Mouse (Mus musculus) liver, embryonic 15.5 days (tissue): ENCODE measurements around the gene Gm27021. TPM values are rescaled to one million over a fixed set of nuclear protein-coding genes. Genes with fewer than 3 reads are reported as not detected.
"Not testable (repeated sequence)": the region's sequence is repeated elsewhere in the genome, so short reads cannot be mapped to it uniquely, and the experiment has no call there.

Experiments used
- ATAC-seq: fragments of 200-750 bp; cut with Nextera tagmentation; 2 replicates; pipeline ENCODE4 v1.8.0; 2017; ENCODE audit warnings: moderate number of reproducible peaks, mild to moderate bottlenecking, moderate library complexity; ENCODE audit not compliant: insufficient read depth
- H3K27ac ChIP-seq: fragments of 300-500 bp; sonication (generic); replicated peaks from 2 replicates; pipeline ENCODE4 v1.5.1; 2015; ENCODE audit warnings: mild to moderate bottlenecking, inconsistent platforms
- H3K27me3 ChIP-seq: fragments of 300-500 bp; sonication (generic); 2 replicates; pipeline ENCODE4 v1.6.1; 2015; ENCODE audit warnings: mild to moderate bottlenecking, inconsistent platforms
- H3K36me3 ChIP-seq: fragments of 300-500 bp; sonication (generic); replicated peaks from 2 replicates; pipeline ENCODE4 v1.6.1; 2015; ENCODE audit warnings: moderate library complexity, mild to moderate bottlenecking, inconsistent platforms
- H3K4me1 ChIP-seq: fragments of 300-500 bp; sonication (generic); replicated peaks from 2 replicates; pipeline ENCODE4 v1.6.1; 2015; ENCODE audit warnings: inconsistent platforms
- H3K4me2 ChIP-seq: fragments of 300-500 bp; sonication (generic); 2 replicates; pipeline ENCODE4 v1.6.1; 2015; ENCODE audit warnings: moderate library complexity, mild to moderate bottlenecking, inconsistent platforms
- H3K4me3 ChIP-seq: fragments of 300-500 bp; sonication (generic); replicated peaks from 2 replicates; pipeline ENCODE4 v1.5.1; 2015; ENCODE audit warnings: mild to moderate bottlenecking, inconsistent platforms
- H3K9ac ChIP-seq: fragments of 300-500 bp; sonication (generic); 2 replicates; pipeline ENCODE4 v1.6.1; 2015; ENCODE audit warnings: moderate library complexity, mild to moderate bottlenecking, inconsistent platforms
- H3K9me3 ChIP-seq: fragments of 300-500 bp; sonication (generic); replicated peaks from 2 replicates; pipeline ENCODE4 v1.6.1; 2016; ENCODE audit warnings: inconsistent platforms
- WGBS: fragments of 180-500 bp; shearing (Covaris S2); methylation state at CpG from one replicate; pipeline ENCODE4 v1.1.7; 2015; ENCODE audit warnings: mixed read lengths; ENCODE audit not compliant: insufficient replicate concordance; 5-methylcytosine and 5-hydroxymethylcytosine counted together
- polyA plus RNA-seq: library from polyadenylated mRNA; unstranded; fragments of >200 nt; fragmentation: Nextera tagmentation; extraction: Ambion mirVana; gene quantifications from 2 replicates; pipeline ENCODE4 v1.2.1, GENCODE M21; 2015

The Gm27021 gene
- polyA plus RNA-seq, 1 experiment from 2014 or later = 0.35 TPM

GRCm38 (mm10) chr8:120685097-120685496, 17.2 kb upstream of the Gm27021 start:
- Histone ChIP-seq H3K4me3 (no peak overlapping the region), H3K9ac (no peak overlapping the region), H3K4me1 (peaks cover 21% of the 10 kb centered on the region), H3K27me3 (peaks cover 17% of the 10 kb centered on the region), H3K4me2 (no peak overlapping the region), H3K9me3 (no peaks in the 10 kb centered on the region), H3K36me3 (no peaks in the 10 kb centered on the region), H3K27ac (0 out of 2 replicates have a peak overlapping the region, but pooled peaks have one; percentile 57)
- 65% methylated on average over 5 of the region's 5 CpGs for WGBS
- ATAC-seq = 0 out of 2 replicates have a peak, but pooled peaks have one; percentile 14

- Histone ChIP-seq H3K27me3 (peaks cover 22% of the 10 kb centered on the region), H3K36me3 (no peaks in the 10 kb centered on the region), H3K4me3 (no peak overlapping the region), H3K4me1 (peaks cover 30% of the 10 kb centered on the region), H3K4me2 (no peak overlapping the region), H3K9me3 (no peaks in the 10 kb centered on the region), H3K9ac (no peak overlapping the region), H3K27ac (no peak overlapping the region)
- 46% methylated on average over 5 of the region's 5 CpGs for WGBS
- ATAC-seq = no peak
These were observed 16.2 kb upstream of the Gm27021 start for GRCm38 (mm10) chr8:120684082-120684481.

DNA sequence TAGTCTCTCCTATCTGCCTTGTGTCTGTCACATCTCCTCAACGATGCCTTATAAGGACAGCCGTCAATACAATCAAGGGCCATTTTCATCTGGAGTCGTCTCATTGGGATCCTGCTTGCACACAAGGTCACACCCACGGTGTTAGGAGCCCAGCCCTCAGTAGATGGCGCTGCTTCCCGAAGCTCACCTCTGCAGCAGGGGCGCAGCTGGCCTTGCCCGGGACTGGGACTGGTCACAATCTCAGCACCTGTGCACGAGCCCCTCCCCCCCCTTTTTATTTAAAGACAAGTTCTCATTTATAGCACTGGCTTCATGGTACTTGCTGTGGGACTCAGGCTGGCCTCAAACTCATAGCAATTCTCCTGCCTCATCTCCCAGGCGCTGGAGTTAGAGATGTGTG, 15.7 kb upstream of the Gm27021 start:
- 10% methylated on average over 10 of the region's 10 CpGs for WGBS

GRCm38 (mm10) chr8:120681113-120681512, 13.2 kb upstream of the Gm27021 start:
- Histone ChIP-seq H3K27me3 (peaks cover 12% of the 10 kb centered on the region; the same call in 1 of the 2 replicates), H3K4me3 (no peak overlapping the region), H3K4me2 (no peak overlapping the region), H3K27ac (no peak overlapping the region), H3K36me3 (no peaks in the 10 kb centered on the region), H3K4me1 (peaks cover 28% of the 10 kb centered on the region), H3K9ac (no peak overlapping the region), H3K9me3 (no peaks in the 10 kb centered on the region)
- WGBS = 62% methylated on average over 10 of the region's 10 CpGs
- ATAC-seq = no peak

More for the DNA sequence above, 15.7 kb upstream of the Gm27021 start:
- no peak overlapping the region for H3K9ac ChIP-seq
- no peak for ATAC-seq
- H3K27me3 ChIP-seq = peaks cover 17% of the 10 kb centered on the region
- no peak overlapping the region for H3K4me2 ChIP-seq
- no peaks in the 10 kb centered on the region for H3K36me3 ChIP-seq
- H3K9me3 ChIP-seq = no peaks in the 10 kb centered on the region
- H3K27ac ChIP-seq = no peak overlapping the region
- no peak overlapping the region for H3K4me3 ChIP-seq
- peaks cover 32% of the 10 kb centered on the region for H3K4me1 ChIP-seq

- Histone ChIP-seq H3K4me1 (peaks cover 28% of the 10 kb centered on the region), H3K4me2 (peak overlapping the region; percentile 13; the same call in 1 of the 2 replicates)
- not testable (repeated sequence) for H3K27ac ChIP-seq
These were observed 12.5 kb upstream of the Gm27021 start for GRCm38 (mm10) chr8:120680405-120680804.

DNA sequence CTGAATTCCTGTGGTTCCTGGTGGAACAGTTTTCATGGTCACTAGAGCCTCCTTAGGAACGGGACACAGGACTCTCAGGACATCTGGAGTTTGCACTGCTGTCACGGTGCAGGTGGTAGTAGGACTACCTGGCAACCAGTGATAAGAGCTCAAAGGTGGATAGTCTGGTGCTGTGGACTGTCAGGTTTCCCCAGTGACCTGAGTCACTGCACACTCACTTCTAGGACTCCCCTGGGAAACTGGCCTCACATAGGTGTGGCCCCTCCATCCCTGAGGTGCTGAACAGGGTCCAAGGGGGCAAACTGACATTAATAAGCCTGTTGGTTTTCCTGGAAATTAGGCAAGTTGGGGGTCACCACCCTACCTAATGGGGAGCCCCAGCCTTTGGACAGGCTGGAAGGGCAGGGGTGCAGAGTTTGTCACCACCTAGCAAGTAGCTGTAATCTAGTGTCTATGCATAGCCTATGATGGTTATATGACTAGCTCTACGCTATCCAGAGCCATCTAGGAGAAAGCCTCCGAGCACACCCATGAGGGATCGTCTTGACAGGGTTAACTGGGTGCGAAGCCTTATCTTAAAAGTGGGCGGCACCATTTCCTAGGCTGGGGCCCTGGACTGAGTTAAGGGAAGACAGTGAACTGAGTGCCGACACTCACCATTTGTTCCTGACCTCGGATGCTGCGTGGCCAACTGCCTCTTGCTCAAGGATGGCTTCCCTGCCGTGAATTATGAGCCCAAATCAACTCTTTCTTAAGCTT, 11.9 kb upstream of the Gm27021 start:
- 0 out of 2 replicates have a peak, but pooled peaks have one; percentile 44 for ATAC-seq
- peak overlapping the region; percentile 13; the same call in 1 of the 2 replicates for H3K4me2 ChIP-seq
- 11% methylated on average over 11 of the region's 11 CpGs for WGBS
- 0 out of 2 replicates have a peak, but pooled peaks cover 5% of the 10 kb centered on the region for H3K36me3 ChIP-seq
- H3K27ac ChIP-seq = no peak overlapping the region
- H3K9me3 ChIP-seq = no peaks in the 10 kb centered on the region
- peaks cover 28% of the 10 kb centered on the region for H3K4me1 ChIP-seq
- H3K4me3 ChIP-seq = no peak overlapping the region
- no peak overlapping the region for H3K9ac ChIP-seq
- peaks cover 12% of the 10 kb centered on the region; the same call in 1 of the 2 replicates for H3K27me3 ChIP-seq

More at GRCm38 (mm10) chr8:120680405-120680804, 12.5 kb upstream of the Gm27021 start:
- H3K4me3 ChIP-seq, ATAC-seq, H3K9me3 ChIP-seq, H3K36me3 ChIP-seq, H3K9ac ChIP-seq: not testable (repeated sequence)
- 46% methylated on average over 7 of the region's 7 CpGs for WGBS
- H3K27me3 ChIP-seq = peaks cover 12% of the 10 kb centered on the region; the same call in 1 of the 2 replicates

- no peak overlapping the region for H3K4me3 ChIP-seq
- H3K4me1 ChIP-seq = peaks cover 17% of the 10 kb centered on the region
- no peak overlapping the region for H3K4me2 ChIP-seq
- H3K36me3 ChIP-seq = peaks cover 14% of the 10 kb centered on the region
- H3K27me3 ChIP-seq = peaks cover 12% of the 10 kb centered on the region; the same call in 1 of the 2 replicates
- H3K9ac ChIP-seq = no peak overlapping the region
- no peaks in the 10 kb centered on the region for H3K9me3 ChIP-seq
- no peak overlapping the region for H3K27ac ChIP-seq
- no peak for ATAC-seq
- 12% methylated on average over 10 of the region's 10 CpGs for WGBS
These were observed 10.6 kb upstream of the Gm27021 start for GRCm38 (mm10) chr8:120678447-120678846.

DNA sequence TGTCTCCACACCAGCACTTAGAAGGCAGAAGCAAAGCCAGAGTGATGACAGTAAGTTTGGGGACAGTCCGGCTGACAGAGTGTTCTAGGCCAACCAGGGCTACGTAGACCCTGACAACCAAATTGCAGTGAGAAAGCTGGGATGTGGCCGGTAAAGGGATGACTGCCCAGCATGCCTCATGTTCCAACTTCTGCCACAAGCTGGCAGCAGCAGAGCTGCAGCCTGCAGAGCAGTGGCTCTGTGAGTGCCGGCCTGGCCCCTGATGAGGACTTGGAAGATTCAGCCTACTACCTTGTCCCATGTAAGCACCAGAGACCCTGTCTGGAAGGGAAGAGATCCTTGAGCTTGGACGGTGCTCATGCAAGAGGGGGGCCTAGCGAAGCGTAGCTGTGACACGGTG, 7.8 kb upstream of the Gm27021 start:
- Histone ChIP-seq H3K9ac (no peak overlapping the region), H3K4me2 (no peak overlapping the region), H3K4me3 (no peak overlapping the region), H3K27ac (no peak overlapping the region), H3K36me3 (peaks cover 41% of the 10 kb centered on the region), H3K27me3 (peaks cover 8% of the 10 kb centered on the region; the same call in 1 of the 2 replicates), H3K4me1 (peaks cover 18% of the 10 kb centered on the region), H3K9me3 (no peaks in the 10 kb centered on the region)
- WGBS = 76% methylated on average over 8 of the region's 8 CpGs
- ATAC-seq = no peak

DNA sequence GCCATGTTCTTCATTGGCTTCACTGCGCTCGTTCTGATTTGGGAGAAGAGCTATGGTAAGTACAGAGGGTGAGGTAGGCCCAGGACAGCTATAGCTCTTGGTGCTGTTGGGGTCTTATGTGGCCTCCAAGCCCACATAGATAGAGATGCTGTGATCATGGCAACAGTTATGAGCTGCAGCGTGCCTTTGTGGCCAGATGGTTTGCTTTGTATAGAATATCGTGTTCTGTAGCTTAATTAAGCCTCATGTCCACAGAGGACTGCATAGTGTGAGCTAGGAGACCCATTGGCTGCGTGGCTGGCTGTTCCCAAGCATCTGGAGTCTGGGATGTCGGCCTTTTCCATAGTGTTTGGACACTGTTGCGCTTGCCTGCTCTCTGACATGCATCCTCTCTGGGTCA, 5.4 kb upstream of the Gm27021 start:
- H3K4me3 ChIP-seq = no peak overlapping the region
- H3K27me3 ChIP-seq = no peaks in the 10 kb centered on the region
- H3K4me1 ChIP-seq = peaks cover 21% of the 10 kb centered on the region
- no peak overlapping the region for H3K4me2 ChIP-seq
- H3K9ac ChIP-seq = no peak overlapping the region
- ATAC-seq = no peak
- peaks cover 53% of the 10 kb centered on the region for H3K36me3 ChIP-seq
- no peak overlapping the region for H3K27ac ChIP-seq
- 93% methylated on average over 7 of the region's 7 CpGs for WGBS
- H3K9me3 ChIP-seq = no peaks in the 10 kb centered on the region

DNA sequence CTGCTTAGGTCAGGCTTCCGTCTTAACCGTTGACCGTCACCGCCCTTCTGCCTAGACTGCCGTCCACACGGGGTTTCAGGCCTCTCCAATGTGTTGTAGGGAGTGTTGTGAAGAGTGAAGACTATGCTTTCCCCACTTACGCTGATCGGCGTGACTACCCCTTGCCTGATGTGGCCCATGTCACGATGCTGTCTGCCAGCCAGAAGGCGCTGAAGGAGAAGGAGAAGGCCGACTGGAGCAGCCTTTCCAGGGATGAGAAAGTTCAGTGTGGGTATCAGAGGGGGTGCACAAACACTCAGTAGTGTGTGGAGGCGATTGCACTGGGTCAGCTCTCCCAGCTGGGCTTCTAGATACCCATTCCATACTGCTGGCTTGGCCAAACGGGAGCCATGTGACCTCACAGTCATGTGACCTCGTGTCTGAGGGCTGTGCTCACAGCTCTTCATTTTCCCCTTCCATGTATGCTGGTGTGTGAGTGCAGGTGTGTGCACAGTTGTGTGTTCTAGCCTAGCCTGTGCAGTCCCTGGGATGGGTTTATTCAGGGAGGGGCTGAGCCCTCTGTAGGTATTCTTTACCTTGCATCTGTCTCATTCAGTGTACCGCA, 4.8 kb upstream of the Gm27021 start:
- 85% methylated on average over 16 of the region's 16 CpGs for WGBS
- peaks cover 53% of the 10 kb centered on the region for H3K36me3 ChIP-seq
- H3K4me1 ChIP-seq = peaks cover 21% of the 10 kb centered on the region
- no peak overlapping the region for H3K9ac ChIP-seq
- no peak overlapping the region for H3K4me2 ChIP-seq
- no peak overlapping the region for H3K27ac ChIP-seq
- H3K27me3 ChIP-seq = no peaks in the 10 kb centered on the region
- ATAC-seq = no peak
- no peaks in the 10 kb centered on the region for H3K9me3 ChIP-seq
- H3K4me3 ChIP-seq = no peak overlapping the region

DNA sequence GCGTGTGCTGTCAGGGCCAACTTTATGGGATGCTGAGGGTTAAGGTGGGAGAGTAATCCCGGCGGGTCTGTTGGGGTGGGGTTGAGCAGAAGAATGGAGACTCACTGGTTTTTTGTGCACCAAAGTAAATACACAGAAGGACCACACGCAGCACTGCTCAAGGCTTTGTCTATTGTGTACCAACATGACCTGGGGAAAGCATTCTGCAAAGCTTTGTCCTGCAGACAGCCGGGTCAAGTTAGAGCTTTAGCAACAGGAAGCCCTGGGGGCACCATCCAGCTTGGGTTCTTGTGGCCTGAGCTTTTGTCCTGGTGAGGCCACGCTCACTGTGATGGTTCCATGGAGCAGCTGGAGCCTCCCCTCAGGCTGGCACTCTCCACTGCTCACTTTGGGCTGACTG, 3.9 kb upstream of the Gm27021 start:
- Histone ChIP-seq H3K27ac (no peak overlapping the region), H3K4me1 (peaks cover 29% of the 10 kb centered on the region), H3K36me3 (peaks cover 53% of the 10 kb centered on the region), H3K4me3 (no peak overlapping the region), H3K4me2 (no peak overlapping the region), H3K9ac (no peak overlapping the region), H3K27me3 (no peaks in the 10 kb centered on the region), H3K9me3 (no peaks in the 10 kb centered on the region)
- 81% methylated on average over 6 of the region's 6 CpGs for WGBS
- no peak for ATAC-seq
